In the genomic region with DNA sequence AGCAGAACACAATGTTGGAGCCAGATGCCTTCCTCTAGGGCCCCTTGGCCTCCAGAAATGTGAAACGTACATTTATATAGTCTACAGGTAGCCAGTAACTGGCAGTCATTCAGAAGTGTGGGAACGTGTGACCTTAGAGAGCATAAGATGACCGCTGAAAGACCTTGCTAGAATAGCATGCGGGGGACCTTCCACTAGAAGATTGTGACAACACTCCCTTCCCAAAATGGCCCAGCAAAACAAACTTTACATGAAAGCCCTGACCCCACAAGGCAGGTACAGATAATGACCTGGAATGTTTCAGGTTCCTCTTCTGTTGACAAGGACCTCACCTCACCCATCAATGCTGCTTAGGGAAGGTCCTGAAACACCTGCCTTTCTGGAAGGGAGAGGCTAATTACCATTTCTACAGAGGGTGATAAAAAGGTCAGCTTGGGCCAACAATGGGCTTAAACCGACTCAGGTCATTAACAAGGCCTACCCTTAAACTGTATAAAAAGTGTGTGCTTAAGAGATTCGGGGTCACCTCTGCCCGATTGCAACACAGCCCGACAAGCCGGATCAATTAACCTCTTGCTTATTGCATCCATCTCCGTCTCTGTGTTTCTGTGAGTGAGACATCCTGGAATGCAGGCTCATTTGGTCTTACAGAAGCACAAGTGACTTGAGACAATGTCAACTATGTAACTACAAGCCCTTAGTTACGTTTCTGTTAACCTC, we compare ENCODE assay signal across 24 mouse cellular contexts. TPM values are rescaled to one million over a fixed set of nuclear protein-coding genes. Genes with fewer than 3 reads are reported as not detected.
"Had no signal": no experiment of that assay in that cellular context is flagged by ENCODE, and none has a peak within 500 bp of the region (broad histone marks: within the 10 kb centered on the region; RNA-seq: fewer than 3 reads in every experiment).

Gene Gm4756, minus strand, starts transcription at position 51 of the 720 bp plus-strand sequence.

- H3K36me3 ChIP-seq: neural tube, embryonic 15.5 days had no signal

- DNase-seq: kidney, adult 18-20 months; kidney, postnatal 10 days; kidney, postnatal 4 days; left cerebral cortex, postnatal 4 days; lung, embryonic 14.5 days; lung, postnatal 10 days; lung, postnatal 4 days; midbrain, embryonic 14.5 days; right cerebral cortex, adult 18-20 months; right cerebral cortex, postnatal 25 days; thymus, postnatal 14 days had no signal

- H3K4me3 ChIP-seq: layer of hippocampus, adult 2 months; limb, embryonic 15.5 days; midbrain, embryonic 10.5 days; myocyte; neural tube, embryonic 15.5 days had no signal

- H3K4me2 ChIP-seq: limb, embryonic 15.5 days; lung, embryonic 14.5 days; neural tube, embryonic 15.5 days had no signal

- H3K9me3 ChIP-seq: limb, embryonic 15.5 days; midbrain, embryonic 10.5 days; neural tube, embryonic 15.5 days had no signal

- H3K4me1 ChIP-seq: limb, embryonic 15.5 days; midbrain, embryonic 10.5 days had no signal

- H3K9ac ChIP-seq: limb, embryonic 15.5 days; lung, embryonic 14.5 days; neural tube, embryonic 15.5 days had no signal

- H3K27me3 ChIP-seq: limb, embryonic 15.5 days; neural tube, embryonic 15.5 days had no signal

- H3K27ac ChIP-seq: layer of hippocampus, adult 2 months; limb, embryonic 15.5 days; midbrain, embryonic 10.5 days; neural tube, embryonic 15.5 days; stomach, postnatal 0 days had no signal

RNA-seq across cellular contexts. Expression of gene Gm4756, which starts in this region (rescaled TPM):
- total RNA-seq: layer of hippocampus, adult 2 months; layer of hippocampus, postnatal 10 days; left cerebral cortex, postnatal 10 days; left cerebral cortex, postnatal 4 days; megakaryocyte, adult 5-6 weeks had no signal
- polyA plus RNA-seq: kidney, embryonic 14.5 days; limb, embryonic 15.5 days; lung, embryonic 14.5 days; midbrain, embryonic 10.5 days; midbrain, embryonic 14.5 days; myocyte; neural tube, embryonic 11.5 days; neural tube, embryonic 15.5 days; small intestine, adult 2 months; stomach, postnatal 0 days; urinary bladder, adult 2 months had no signal
